Mouse (Mus musculus): ENCODE data around the gene Syp.

The Syp gene

DNA sequence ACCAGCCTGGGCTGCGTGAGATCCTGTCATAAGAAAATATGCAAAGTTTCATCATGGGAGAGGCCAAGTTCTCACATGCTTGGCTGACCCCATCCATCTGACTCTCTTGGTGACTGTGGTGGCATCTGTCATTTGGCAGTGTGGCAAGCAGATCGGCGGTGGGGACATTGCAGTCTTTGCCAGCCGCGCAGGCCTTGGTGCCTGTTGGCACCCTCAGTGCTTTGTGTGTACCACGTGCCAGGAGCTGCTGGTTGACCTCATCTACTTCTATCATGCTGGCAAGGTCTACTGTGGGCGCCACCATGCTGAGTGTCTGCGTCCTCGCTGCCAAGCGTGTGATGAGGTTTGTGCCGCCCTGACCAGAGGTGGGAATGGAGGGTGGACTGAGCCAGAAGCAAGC lies 26.5 kb downstream of the Syp start:
- no peak for DNase-seq

GRCm38 (mm10) chrX:7665739-7666502 lies 27.6 kb downstream of the Syp start:
- DNase-seq: no peak

DNA sequence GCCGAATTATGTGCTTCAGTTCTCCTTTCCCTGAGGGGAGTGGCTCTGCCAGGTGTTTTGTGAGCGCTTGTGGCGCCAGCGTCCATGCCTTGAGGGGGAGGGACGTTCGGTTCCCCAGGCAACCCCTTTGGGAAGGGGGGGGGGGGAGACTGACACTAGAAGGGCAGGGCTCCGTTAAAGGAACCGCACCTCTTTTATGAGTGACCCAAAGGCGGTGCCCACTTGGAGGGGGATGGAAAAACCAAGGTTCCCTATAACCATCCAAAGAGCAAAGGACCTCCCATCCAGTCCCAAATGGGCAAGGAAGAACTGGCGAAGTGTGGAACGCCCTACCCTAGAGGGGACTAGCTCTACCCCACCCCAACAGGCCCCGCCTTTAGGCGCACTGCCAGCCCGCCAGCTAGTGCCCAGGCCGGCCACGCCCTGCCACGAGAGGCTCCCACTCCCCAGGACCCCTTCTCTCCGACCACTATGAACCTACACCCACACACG lies 32.2 kb downstream of the Syp start:
- peak; percentile 83 to 85 for DNase-seq

- DNase-seq: peak; percentile 53 to 61
These were observed 32.8 kb downstream of the Syp start, which contains the start of gene Plp2 for GRCm38 (mm10) chrX:7670921-7671623. TSS of gene Plp2 (minus strand) at chrX:7671390.

DNA sequence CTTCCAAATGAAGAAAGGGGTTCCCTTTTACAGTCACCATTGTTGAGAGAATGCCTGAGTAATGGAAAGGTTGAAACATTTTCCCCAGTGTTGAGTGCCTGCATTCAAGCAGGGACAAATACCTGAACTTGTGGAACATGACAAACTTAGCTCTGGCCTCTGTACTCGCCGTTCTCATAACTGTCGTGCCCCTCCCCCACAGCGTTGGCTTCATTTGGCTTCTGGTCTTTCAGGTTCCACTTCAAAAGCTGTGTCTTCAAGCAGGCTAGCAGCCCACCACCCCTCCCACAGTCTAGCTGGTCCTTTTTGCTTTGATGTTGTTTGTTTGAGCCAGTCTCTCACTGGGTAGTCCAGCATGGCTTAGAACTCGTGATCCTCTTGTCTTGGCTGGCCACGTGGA lies 34.5 kb downstream of the Syp start:
- peak in 1 of 2 experiments; percentile 52 for DNase-seq

- DNase-seq: peak; percentile 31 to 51
These were observed 35.5 kb downstream of the Syp start for GRCm38 (mm10) chrX:7673578-7674281.

- DNase-seq: no peak
These were observed 36.2 kb downstream of the Syp start for GRCm38 (mm10) chrX:7674284-7675000.

DNA sequence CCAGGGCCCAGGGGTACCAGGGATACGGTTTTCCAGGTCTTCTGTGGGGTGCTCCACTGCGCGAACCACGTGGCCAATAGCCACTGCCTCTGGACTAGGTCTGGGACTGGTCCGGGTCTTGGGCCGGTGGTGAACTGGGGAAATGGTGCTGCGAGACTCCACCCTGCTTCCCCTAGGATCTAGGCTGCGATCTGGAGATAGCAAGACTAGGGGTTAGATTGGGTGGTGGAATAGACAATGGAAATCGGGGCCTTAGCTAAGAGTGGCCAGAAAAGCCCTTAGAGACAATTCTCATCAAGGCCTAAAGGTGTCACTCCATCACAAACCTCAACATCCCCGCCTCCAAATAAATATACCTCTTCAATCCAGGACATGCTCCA lies 36.7 kb downstream of the Syp start:
- no peak for DNase-seq

DNA sequence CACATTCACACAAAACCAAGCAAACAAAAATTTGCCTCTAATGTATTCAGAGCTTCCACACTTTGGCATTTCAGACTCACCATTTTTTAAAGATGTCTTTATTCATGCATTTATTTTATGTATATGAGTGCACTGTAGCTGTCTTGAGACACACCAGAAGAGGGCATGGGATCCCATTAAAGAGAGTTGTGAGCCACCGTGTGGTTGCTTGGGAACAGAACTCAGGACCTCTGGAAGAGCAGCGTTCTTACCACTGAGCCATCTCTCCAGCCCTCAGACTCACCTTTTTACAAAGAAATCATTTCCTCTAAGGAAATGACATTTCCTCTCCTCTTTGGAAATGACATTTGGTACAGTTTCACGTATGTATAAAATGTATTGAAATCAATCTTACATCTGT lies 40.7 kb downstream of the Syp start:
- no peak for DNase-seq

GRCm38 (mm10) chrX:7679405-7680056 lies 41.3 kb downstream of the Syp start:
- DNase-seq: peak; percentile 91 to 94

GRCm38 (mm10) chrX:7680057-7680412 lies 41.8 kb downstream of the Syp start:
- DNase-seq: no peak

- no peak for DNase-seq
These were observed 42.6 kb downstream of the Syp start, which contains the start of gene Magix for GRCm38 (mm10) chrX:7680864-7681263. TSS of gene Magix (minus strand) at chrX:7681251.

- no peak for DNase-seq
These were observed 50.0 kb downstream of the Syp start for GRCm38 (mm10) chrX:7688321-7688720.

- peak; percentile 26 to 63 for DNase-seq
These were observed 52.2 kb downstream of the Syp start for GRCm38 (mm10) chrX:7690486-7690885.

DNA sequence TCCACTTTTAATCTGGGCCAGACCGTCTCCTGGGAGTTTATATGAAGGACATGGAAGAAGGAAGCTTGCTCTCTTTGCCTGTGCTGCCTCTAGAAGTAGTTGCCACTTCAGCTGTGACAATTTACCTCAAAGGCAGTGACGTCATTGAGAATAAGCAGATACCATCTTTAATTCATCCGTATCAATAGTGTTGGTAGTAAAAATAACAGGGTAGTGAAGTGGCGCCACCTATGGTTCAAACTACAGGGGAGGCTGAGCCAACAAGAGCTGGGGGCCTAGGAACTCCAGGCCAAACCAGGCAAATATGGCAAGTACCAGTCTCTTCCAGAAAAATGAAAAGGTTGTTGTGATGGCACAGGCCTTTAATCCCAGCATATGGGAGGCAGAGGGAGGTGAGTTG lies 54.6 kb downstream of the Syp start:
- DNase-seq: peak; percentile 27 to 55

DNA sequence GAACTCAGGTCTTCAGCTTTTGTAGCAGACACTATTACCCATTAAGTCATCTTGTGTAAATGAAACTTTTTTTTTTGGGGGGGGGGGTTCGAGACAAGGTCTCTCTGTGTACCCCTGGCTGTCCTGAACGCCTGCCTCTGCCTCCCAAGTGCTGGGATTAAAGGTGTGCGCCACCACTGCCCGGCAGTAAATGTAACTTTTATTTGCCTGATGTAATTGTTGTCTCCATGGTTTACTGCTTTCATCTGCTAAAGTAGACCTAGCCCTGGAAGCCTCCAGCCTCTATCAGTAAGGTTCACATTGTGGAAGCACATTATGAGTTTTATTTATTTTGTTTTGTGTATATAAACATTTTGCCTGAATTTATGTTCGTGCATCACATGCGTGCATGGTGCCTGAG lies 58.2 kb downstream of the Syp start:
- no peak for DNase-seq

- peak; percentile 89 to 92 for DNase-seq
These were observed 58.7 kb downstream of the Syp start, which contains the start of gene Gpkow for GRCm38 (mm10) chrX:7696954-7697381. TSS of gene Gpkow (plus strand) at chrX:7697131.

All from lung, adult 18-20 months (tissue).